Mouse (Mus musculus) midbrain, embryonic 11.5 days (tissue): ENCODE results near the gene Rrm2. TPM values are rescaled to one million over a fixed set of nuclear protein-coding genes. Genes with fewer than 3 reads are reported as not detected.
A peak's percentile ranks its signal among the peaks of the same experiment; 100 is the strongest.

ENCODE experiments used
- ATAC-seq: fragments of 200-750 bp; cut with Nextera tagmentation; 2 replicates; pipeline ENCODE4 v1.8.0; 2017; ENCODE audit warnings: moderate TSS enrichment, moderate library complexity; ENCODE audit not compliant: low FRiP score
- DNase-seq: peaks from one replicate; pipeline ENCODE4 v3.0.0; 2015; ENCODE audit warnings: low spot score; ENCODE audit errors: missing footprints
- H3K27ac ChIP-seq: fragments of 300-500 bp; sonication (generic); 2 replicates; pipeline ENCODE4 v1.5.1; 2014; ENCODE audit warnings: low read depth, low read length
- H3K27me3 ChIP-seq: fragments of 300-500 bp; sonication (generic); 2 replicates; pipeline ENCODE4 v1.6.1; 2014; ENCODE audit warnings: mild to moderate bottlenecking, low read length, moderate library complexity, mixed read lengths; ENCODE audit not compliant: control insufficient read depth, insufficient read depth
- H3K36me3 ChIP-seq: fragments of 300-500 bp; sonication (generic); 2 replicates; pipeline ENCODE4 v1.6.1; 2014; ENCODE audit warnings: mild to moderate bottlenecking, low read length, moderate library complexity, mixed read lengths; ENCODE audit not compliant: control insufficient read depth, insufficient read depth
- H3K4me1 ChIP-seq: fragments of 300-500 bp; sonication (generic); 2 replicates; pipeline ENCODE4 v1.6.1; 2014; ENCODE audit warnings: low read length; ENCODE audit not compliant: control insufficient read depth, insufficient read depth
- H3K4me2 ChIP-seq: fragments of 300-500 bp; sonication (generic); 2 replicates; pipeline ENCODE4 v1.6.1; 2014; ENCODE audit warnings: mild to moderate bottlenecking, moderate library complexity
- H3K4me3 ChIP-seq: fragments of 300-500 bp; sonication (generic); 2 replicates; pipeline ENCODE4 v1.5.1; 2014; ENCODE audit warnings: low read depth, low read length
- H3K9ac ChIP-seq: fragments of 300-500 bp; sonication (generic); 2 replicates; pipeline ENCODE4 v1.6.1; 2014; ENCODE audit warnings: low read length
- H3K9me3 ChIP-seq: fragments of 300-500 bp; sonication (generic); 2 replicates; pipeline ENCODE4 v1.6.1; 2016; ENCODE audit warnings: low read length; ENCODE audit not compliant: control insufficient read depth
- WGBS: fragments of 180-500 bp; shearing (Covaris S2); extraction: QIAGEN DNeasy Blood & Tissue Kit; methylation state at CpG from one replicate; pipeline ENCODE4 v1.1.7; 2014; 5-methylcytosine and 5-hydroxymethylcytosine counted together
- polyA plus RNA-seq: library from polyadenylated mRNA; unstranded; fragments of >200 nt; fragmentation: Nextera tagmentation; extraction: Ambion mirVana; gene quantifications from 2 replicates; pipeline ENCODE4 v1.2.1, GENCODE M21; 2014

Rrm2 gene
- polyA plus RNA-seq, 1 experiment from 2014 or later, result 553 TPM

GRCm38 (mm10) chr12:24753680-24754079 lies 45.6 kb downstream of the Rrm2 start:
- no peak overlapping the region for H3K27ac ChIP-seq
- peaks cover 5% of the 10 kb centered on the region for H3K4me1 ChIP-seq
- H3K4me3 ChIP-seq, result no peak overlapping the region
- H3K9me3 ChIP-seq, result no peaks in the 10 kb centered on the region
- no peak overlapping the region for H3K9ac ChIP-seq
- ATAC-seq (no peak), DNase-seq (peak; percentile 65)
- WGBS, result 86% methylated on average over 4 of the region's 4 CpGs
- no peaks in the 10 kb centered on the region for H3K36me3 ChIP-seq
- no peak overlapping the region for H3K4me2 ChIP-seq
- H3K27me3 ChIP-seq, result no peaks in the 10 kb centered on the region

DNA sequence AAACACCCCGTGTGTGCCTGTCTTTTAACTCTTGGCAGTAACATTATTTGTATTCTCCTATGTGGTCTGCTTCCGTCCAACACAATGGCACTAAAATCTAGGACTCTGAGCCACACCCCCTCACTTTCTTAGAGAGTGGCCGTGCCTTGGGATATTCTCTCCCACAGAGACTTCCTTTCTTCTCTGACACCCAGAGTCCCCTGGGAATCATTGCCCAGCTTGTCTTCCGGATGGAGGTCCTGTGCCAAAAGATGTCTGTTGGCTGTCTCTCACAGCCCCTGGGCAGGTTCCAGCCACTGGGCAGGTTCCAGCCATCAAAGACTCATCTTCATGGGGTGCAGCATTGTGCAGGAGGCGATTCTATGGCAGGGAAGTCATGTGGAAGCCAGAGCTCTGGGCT lies 46.7 kb downstream of the Rrm2 start:
- no peaks in the 10 kb centered on the region for H3K36me3 ChIP-seq
- peaks cover 5% of the 10 kb centered on the region for H3K4me1 ChIP-seq
- no peak overlapping the region for H3K27ac ChIP-seq
- no peak overlapping the region for H3K9ac ChIP-seq
- no peaks in the 10 kb centered on the region for H3K9me3 ChIP-seq
- WGBS, result 67% methylated on average over 5 of the region's 5 CpGs
- no peak overlapping the region for H3K4me3 ChIP-seq
- H3K27me3 ChIP-seq, result no peaks in the 10 kb centered on the region
- no peak overlapping the region for H3K4me2 ChIP-seq
- no peak for DNase-seq
- ATAC-seq, result no peak

- Histone ChIP-seq H3K36me3 (no peaks in the 10 kb centered on the region), H3K4me2 (no peak overlapping the region), H3K9me3 (no peaks in the 10 kb centered on the region), H3K27me3 (no peaks in the 10 kb centered on the region), H3K4me1 (peaks cover 5% of the 10 kb centered on the region), H3K27ac (no peak overlapping the region), H3K9ac (no peak overlapping the region), H3K4me3 (no peak overlapping the region)
- 92% methylated on average over 9 of the region's 9 CpGs for WGBS
- DNase-seq, result no peak
- no peak for ATAC-seq
These were observed 47.4 kb downstream of the Rrm2 start for GRCm38 (mm10) chr12:24755471-24755870.

DNA sequence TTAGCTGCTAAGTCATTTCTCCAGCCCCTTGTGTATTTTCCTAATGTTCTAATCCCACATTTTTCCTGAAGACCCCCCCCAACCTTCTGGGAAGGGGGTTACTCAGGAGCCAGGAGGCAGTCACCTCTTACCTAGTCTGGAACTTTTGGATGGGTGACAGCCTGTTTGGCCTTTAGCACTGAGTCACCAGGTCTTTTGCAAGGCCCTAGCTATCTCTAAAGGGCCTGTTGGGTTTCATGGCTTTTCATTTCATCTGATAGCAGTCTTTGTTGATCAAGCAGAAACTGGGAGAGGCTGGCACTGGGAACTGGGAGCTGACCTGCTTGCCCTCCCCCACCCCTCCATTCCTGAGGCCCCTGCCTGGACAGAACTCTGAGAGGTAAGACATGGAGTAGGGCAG lies 49.3 kb downstream of the Rrm2 start:
- DNase-seq (no peak), ATAC-seq (no peak)

DNA sequence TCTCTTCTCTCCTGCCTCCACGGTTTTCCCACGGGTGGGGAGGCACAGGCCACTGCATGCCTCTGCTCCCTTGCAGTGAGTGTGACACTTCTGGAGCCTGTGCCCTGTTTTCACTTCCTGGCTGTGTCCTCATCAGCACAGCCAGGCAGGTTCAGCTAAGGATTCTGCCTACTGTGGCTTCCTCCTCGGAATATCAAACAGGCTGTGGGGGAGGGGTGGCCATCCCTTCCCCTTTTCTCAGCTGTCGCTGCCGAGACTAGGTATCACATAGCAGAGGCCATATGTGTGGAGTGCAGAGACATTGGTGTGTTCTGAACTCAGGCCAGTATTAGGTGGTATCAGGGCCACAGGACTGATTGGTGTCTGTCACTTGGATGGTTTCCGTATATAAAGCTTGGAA lies 50.3 kb downstream of the Rrm2 start:
- no peaks in the 10 kb centered on the region for H3K36me3 ChIP-seq
- peak; percentile 71; the same call in 1 of the 2 replicates for ATAC-seq

More for the DNA sequence above, 49.3 kb downstream of the Rrm2 start:
- H3K4me1 ChIP-seq, result peaks cover 9% of the 10 kb centered on the region
- no peaks in the 10 kb centered on the region for H3K27me3 ChIP-seq
- no peaks in the 10 kb centered on the region for H3K36me3 ChIP-seq
- H3K9me3 ChIP-seq, result no peaks in the 10 kb centered on the region
- H3K9ac ChIP-seq, result no peak overlapping the region
- no peak overlapping the region for H3K4me2 ChIP-seq
- no peak overlapping the region for H3K4me3 ChIP-seq
- H3K27ac ChIP-seq, result no peak overlapping the region

GRCm38 (mm10) chr12:24762253-24762652 lies 54.2 kb downstream of the Rrm2 start:
- H3K27ac ChIP-seq, result no peak overlapping the region
- H3K9me3 ChIP-seq, result no peaks in the 10 kb centered on the region
- H3K4me1 ChIP-seq, result peaks cover 13% of the 10 kb centered on the region
- peak; percentile 84 for DNase-seq
- H3K4me3 ChIP-seq, result no peak overlapping the region
- ATAC-seq, result no peak
- no peaks in the 10 kb centered on the region for H3K27me3 ChIP-seq
- no peaks in the 10 kb centered on the region for H3K36me3 ChIP-seq
- peak overlapping the region; percentile 30; the same call in 1 of the 2 replicates for H3K9ac ChIP-seq
- H3K4me2 ChIP-seq, result peak overlapping the region; percentile 6; the same call in 1 of the 2 replicates
- WGBS, result 1% methylated on average over 3 of the region's 3 CpGs

More for the DNA sequence above, 50.3 kb downstream of the Rrm2 start:
- H3K9me3 ChIP-seq, result no peaks in the 10 kb centered on the region
- DNase-seq, result peak; percentile 87
- 21% methylated on average over 6 of the region's 6 CpGs for WGBS
- H3K9ac ChIP-seq, result peak overlapping the region; percentile 10; the same call in 1 of the 2 replicates
- no peak overlapping the region for H3K4me3 ChIP-seq
- no peak overlapping the region for H3K4me2 ChIP-seq
- peaks cover 13% of the 10 kb centered on the region for H3K4me1 ChIP-seq
- H3K27me3 ChIP-seq, result no peaks in the 10 kb centered on the region
- no peak overlapping the region for H3K27ac ChIP-seq

Other genes starting within 250 kb of the Rrm2 start
- gene Taf1b, start 209.9 kb upstream of the Rrm2 start, polyA plus RNA-seq, result 32.4 and 33.0 TPM in 2 replicates
- 0.63 and 0.68 TPM in 2 replicates for gene Grhl1, start 136.0 kb upstream of the Rrm2 start, polyA plus RNA-seq
- gene Klf11, start 57.0 kb upstream of the Rrm2 start, polyA plus RNA-seq, result 15.8 and 17.0 TPM in 2 replicates
- 0.57 and 1.7 TPM in 2 replicates for gene Cys1, start 26.4 kb upstream of the Rrm2 start, polyA plus RNA-seq
- 58.3 and 66.9 TPM in 2 replicates for gene Mboat2, start 122.6 kb downstream of the Rrm2 start, polyA plus RNA-seq